Mouse (Mus musculus) brain, embryonic 14.5 days (tissue): ENCODE data around the gene Shbg.

ENCODE experiments used
- CTCF ChIP-seq: fragments of 200-500 bp; IDR thresholded peaks from 2 replicates; pipeline ENCODE4 v1.5.1; 2012; ENCODE audit warnings: inconsistent platforms, mild to moderate bottlenecking, moderate library complexity, borderline replicate concordance; ENCODE audit not compliant: insufficient read depth, insufficient read length; ENCODE audit errors: extremely low read depth
- POLR2A ChIP-seq: fragments of 200-500 bp; IDR thresholded peaks from 2 replicates; pipeline ENCODE4 v1.6.1; 2012; ENCODE audit warnings: mild to moderate bottlenecking, inconsistent platforms, borderline replicate concordance; ENCODE audit not compliant: poor library complexity, insufficient read depth, insufficient read length, severe bottlenecking; ENCODE audit errors: extremely low read depth

DNA sequence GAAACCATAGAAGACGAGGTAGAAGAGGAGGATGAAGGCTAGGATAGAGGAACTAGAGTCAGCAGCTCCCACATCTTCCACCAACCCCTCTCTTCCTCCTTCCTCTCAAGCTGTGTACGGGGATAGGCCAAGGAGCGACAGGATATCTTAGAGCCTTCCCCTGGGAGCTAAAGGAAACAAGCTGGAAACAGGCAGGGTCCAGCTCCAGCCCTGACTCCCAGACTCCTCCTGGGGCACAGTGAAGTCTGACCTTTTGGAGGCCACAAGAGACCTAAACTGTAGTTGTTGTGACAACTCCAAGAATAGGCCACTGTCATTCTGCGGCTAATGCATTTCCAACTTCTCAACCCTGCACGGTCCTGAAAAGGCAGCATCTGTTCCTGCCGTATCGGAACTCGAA lies 14.2 kb downstream of the Shbg start:
- TF ChIP-seq CTCF = no peak
- no peak for TF ChIP-seq POLR2A
